Mouse (Mus musculus): Measurements from ENCODE around the gene Psd. TPM values are rescaled to one million over a fixed set of nuclear protein-coding genes. Genes with fewer than 3 reads are reported as not detected.

The Psd gene
- polyA plus RNA-seq, 1 experiment from 2014 or later: 146 TPM

GRCm38 (mm10) chr19:46317546-46317885 is 9.4 kb downstream of the Psd start:
- peaks cover 10% of the 10 kb centered on the region for H3K36me3 ChIP-seq (ENCODE audit: control insufficient read depth, insufficient read depth, low read length)
- ATAC-seq: peak; percentile 49
- WGBS: 2% methylated on average over 42 of the region's 48 CpGs
- H3K27me3 ChIP-seq (ENCODE audit: control insufficient read depth, insufficient read depth, low read depth, low read length): peaks cover 21% of the 10 kb centered on the region
- peak overlapping the region; percentile 86 for H3K9ac ChIP-seq (ENCODE audit: low read depth, low read length)
- peak overlapping the region; percentile 65 for H3K4me3 ChIP-seq (ENCODE audit: low read depth, low read length)
- H3K27ac ChIP-seq (ENCODE audit: low read length): peak overlapping the region; percentile 81
- H3K4me2 ChIP-seq (ENCODE audit: low read length): peak overlapping the region; percentile 80
- H3K4me1 ChIP-seq (ENCODE audit: control insufficient read depth, insufficient read depth, low read length): peaks cover 62% of the 10 kb centered on the region
- H3K9me3 ChIP-seq (replicated peaks; ENCODE audit: control insufficient read depth, low read length, poor library complexity, severe bottlenecking): no peaks in the 10 kb centered on the region

DNA sequence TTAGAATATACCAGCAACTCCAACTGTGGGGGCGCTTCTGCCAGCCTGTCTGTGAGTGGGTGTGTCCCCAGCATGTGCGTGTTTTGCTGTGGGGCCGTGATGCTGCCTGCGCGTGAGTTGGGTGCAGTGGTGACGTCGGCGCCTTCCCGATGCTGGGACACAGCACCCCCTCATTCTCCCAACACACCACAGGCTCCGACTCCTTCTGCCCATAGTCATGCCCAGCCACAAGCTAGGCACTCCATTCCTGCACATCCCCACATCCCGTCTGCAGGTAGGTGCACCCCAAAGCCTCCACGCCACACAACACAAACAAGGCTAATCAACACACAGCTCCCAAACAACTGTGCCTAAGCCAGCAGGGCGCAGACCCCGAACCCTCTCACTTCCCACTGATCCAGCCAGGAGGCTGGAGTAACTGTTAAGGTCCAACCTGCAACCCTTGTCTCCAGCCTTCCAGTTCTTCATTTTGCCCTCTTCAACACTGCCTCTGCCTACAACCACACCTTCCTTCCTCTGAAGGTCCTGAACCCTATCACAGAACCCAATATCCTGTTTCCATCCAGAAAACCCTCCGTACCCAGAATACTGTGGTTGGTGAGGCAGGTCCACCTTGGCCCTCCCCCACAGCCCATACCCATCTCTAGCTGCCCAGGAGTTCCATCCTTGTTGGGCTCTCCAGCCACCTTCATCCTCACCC is 10.0 kb downstream of the Psd start:
- H3K9ac ChIP-seq (ENCODE audit: low read depth, low read length): peak overlapping the region; percentile 86
- peaks cover 14% of the 10 kb centered on the region for H3K36me3 ChIP-seq (ENCODE audit: control insufficient read depth, insufficient read depth, low read length)
- H3K9me3 ChIP-seq (replicated peaks; ENCODE audit: control insufficient read depth, low read length, poor library complexity, severe bottlenecking): no peaks in the 10 kb centered on the region
- peak overlapping the region; percentile 81 for H3K27ac ChIP-seq (ENCODE audit: low read length)
- H3K27me3 ChIP-seq (ENCODE audit: control insufficient read depth, insufficient read depth, low read depth, low read length): peaks cover 21% of the 10 kb centered on the region
- 28% methylated on average over 15 of the region's 15 CpGs for WGBS
- peaks cover 57% of the 10 kb centered on the region for H3K4me1 ChIP-seq (ENCODE audit: control insufficient read depth, insufficient read depth, low read length)
- ATAC-seq: no peak
- H3K4me2 ChIP-seq (ENCODE audit: low read length): peak overlapping the region; percentile 80
- H3K4me3 ChIP-seq (ENCODE audit: low read depth, low read length): peak overlapping the region; percentile 65

- peaks cover 21% of the 10 kb centered on the region for H3K27me3 ChIP-seq (ENCODE audit: control insufficient read depth, insufficient read depth, low read depth, low read length)
- H3K36me3 ChIP-seq (ENCODE audit: control insufficient read depth, insufficient read depth, low read length): peaks cover 16% of the 10 kb centered on the region
- H3K27ac ChIP-seq (ENCODE audit: low read length): no peak overlapping the region
- ATAC-seq: no peak
- peak overlapping the region; percentile 80 for H3K4me2 ChIP-seq (ENCODE audit: low read length)
- no peak overlapping the region; the same call in 1 of the 2 replicates for H3K9ac ChIP-seq (ENCODE audit: low read depth, low read length)
- H3K9me3 ChIP-seq (replicated peaks; ENCODE audit: control insufficient read depth, low read length, poor library complexity, severe bottlenecking): no peaks in the 10 kb centered on the region
- WGBS: 42% methylated on average over 12 of the region's 12 CpGs
- peak overlapping the region; percentile 65 for H3K4me3 ChIP-seq (ENCODE audit: low read depth, low read length)
- H3K4me1 ChIP-seq (ENCODE audit: control insufficient read depth, insufficient read depth, low read length): peaks cover 46% of the 10 kb centered on the region
Measured at GRCm38 (mm10) chr19:46315752-46316610, 11.0 kb downstream of the Psd start.

DNA sequence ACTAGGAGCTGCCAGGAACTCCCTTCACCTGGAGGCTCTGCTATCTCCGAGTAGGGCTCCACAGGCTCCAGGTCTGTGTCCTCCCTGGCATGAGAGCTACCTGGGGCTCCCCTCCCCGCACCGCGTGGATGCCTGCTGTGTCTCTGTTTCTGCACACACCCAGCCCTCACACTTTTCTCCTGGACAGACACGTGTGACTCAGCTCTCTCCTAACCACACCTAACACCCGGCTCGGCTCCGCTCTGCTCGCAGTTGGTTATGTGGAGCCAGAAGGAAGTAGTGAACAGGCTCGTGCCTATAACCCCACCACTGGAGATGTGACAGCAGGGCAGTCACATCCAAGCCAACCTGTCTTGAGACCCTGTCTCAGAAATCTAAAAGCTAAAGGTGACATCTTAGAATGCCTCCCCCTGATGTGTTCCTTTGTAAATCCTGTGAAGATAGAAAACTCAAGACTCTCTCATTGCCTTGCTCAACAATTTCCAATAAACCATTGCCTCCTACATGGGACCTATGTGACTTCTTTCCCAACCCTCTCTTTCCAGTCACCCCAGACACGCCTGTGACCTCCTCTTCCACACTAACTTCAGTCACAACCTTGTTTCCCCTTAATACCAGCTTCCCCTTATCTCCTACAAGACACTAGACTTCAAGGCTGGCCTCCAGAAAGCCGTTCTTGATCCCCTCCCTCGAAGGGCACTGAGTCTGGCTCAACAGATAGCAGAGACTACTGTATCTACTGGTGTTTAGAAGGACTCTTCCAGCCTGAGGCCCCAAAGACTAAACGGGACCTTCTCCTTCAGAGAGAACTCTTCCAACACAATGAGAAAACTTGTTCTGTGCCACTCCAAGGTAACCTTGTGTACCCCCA is 11.8 kb downstream of the Psd start:
- Histone ChIP-seq H3K4me3 (ENCODE audit: low read depth, low read length) (no peak overlapping the region), H3K4me2 (ENCODE audit: low read length) (no peak overlapping the region), H3K27ac (ENCODE audit: low read length) (no peak overlapping the region), H3K9me3 (replicated peaks; ENCODE audit: control insufficient read depth, low read length, poor library complexity, severe bottlenecking) (no peaks in the 10 kb centered on the region), H3K27me3 (ENCODE audit: control insufficient read depth, insufficient read depth, low read depth, low read length) (peaks cover 21% of the 10 kb centered on the region), H3K9ac (ENCODE audit: low read depth, low read length) (no peak overlapping the region), H3K4me1 (ENCODE audit: control insufficient read depth, insufficient read depth, low read length) (peaks cover 39% of the 10 kb centered on the region), H3K36me3 (ENCODE audit: control insufficient read depth, insufficient read depth, low read length) (peaks cover 16% of the 10 kb centered on the region)
- WGBS: 46% methylated on average over 14 of the region's 14 CpGs
- no peak for ATAC-seq

GRCm38 (mm10) chr19:46314151-46314601 is 12.8 kb downstream of the Psd start:
- H3K27me3 ChIP-seq (ENCODE audit: control insufficient read depth, insufficient read depth, low read depth, low read length): peaks cover 21% of the 10 kb centered on the region

DNA sequence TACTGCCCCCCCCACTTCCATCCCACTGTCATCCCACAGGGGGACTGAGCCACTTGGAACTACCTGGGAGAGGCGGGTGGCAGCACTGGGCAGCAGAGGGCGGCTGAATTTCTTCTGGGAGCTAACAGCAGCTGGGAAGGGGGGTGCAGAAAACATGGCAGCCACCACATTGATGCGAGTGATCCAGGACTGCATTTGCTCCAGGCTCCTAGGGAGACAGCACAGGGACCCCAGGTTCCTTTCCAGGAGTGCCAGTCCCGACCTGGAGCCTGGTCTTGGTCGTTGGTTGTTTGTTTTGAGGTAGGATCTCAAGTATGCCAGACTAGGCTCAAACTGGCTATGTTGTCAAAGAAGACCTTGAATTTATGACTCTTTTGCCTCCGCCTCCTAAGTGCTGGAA is 13.4 kb downstream of the Psd start:
- 68% methylated on average over 6 of the region's 6 CpGs for WGBS
- no peaks in the 10 kb centered on the region for H3K9me3 ChIP-seq (replicated peaks; ENCODE audit: control insufficient read depth, low read length, poor library complexity, severe bottlenecking)
- H3K4me3 ChIP-seq (ENCODE audit: low read depth, low read length): no peak overlapping the region
- H3K36me3 ChIP-seq (ENCODE audit: control insufficient read depth, insufficient read depth, low read length): peaks cover 16% of the 10 kb centered on the region
- no peak for ATAC-seq
- H3K27ac ChIP-seq (ENCODE audit: low read length): no peak overlapping the region
- H3K9ac ChIP-seq (ENCODE audit: low read depth, low read length): no peak overlapping the region
- H3K4me1 ChIP-seq (ENCODE audit: control insufficient read depth, insufficient read depth, low read length): peaks cover 31% of the 10 kb centered on the region
- H3K4me2 ChIP-seq (ENCODE audit: low read length): no peak overlapping the region
- H3K27me3 ChIP-seq (ENCODE audit: control insufficient read depth, insufficient read depth, low read depth, low read length): peaks cover 21% of the 10 kb centered on the region

More at GRCm38 (mm10) chr19:46314151-46314601, 12.8 kb downstream of the Psd start:
- Histone ChIP-seq H3K36me3 (ENCODE audit: control insufficient read depth, insufficient read depth, low read length) (peaks cover 16% of the 10 kb centered on the region), H3K27ac (ENCODE audit: low read length) (no peak overlapping the region), H3K4me1 (ENCODE audit: control insufficient read depth, insufficient read depth, low read length) (peaks cover 33% of the 10 kb centered on the region), H3K4me2 (ENCODE audit: low read length) (no peak overlapping the region), H3K4me3 (ENCODE audit: low read depth, low read length) (no peak overlapping the region), H3K9me3 (replicated peaks; ENCODE audit: control insufficient read depth, low read length, poor library complexity, severe bottlenecking) (no peaks in the 10 kb centered on the region), H3K9ac (ENCODE audit: low read depth, low read length) (no peak overlapping the region)
- WGBS: 16% methylated on average over 18 of the region's 18 CpGs
- no peak for ATAC-seq

- Histone ChIP-seq H3K9ac (ENCODE audit: low read depth, low read length) (no peak overlapping the region), H3K4me3 (ENCODE audit: low read depth, low read length) (no peak overlapping the region), H3K9me3 (replicated peaks; ENCODE audit: control insufficient read depth, low read length, poor library complexity, severe bottlenecking) (no peaks in the 10 kb centered on the region), H3K4me1 (ENCODE audit: control insufficient read depth, insufficient read depth, low read length) (peaks cover 27% of the 10 kb centered on the region), H3K27ac (ENCODE audit: low read length) (no peak overlapping the region), H3K36me3 (ENCODE audit: control insufficient read depth, insufficient read depth, low read length) (peaks cover 16% of the 10 kb centered on the region), H3K27me3 (ENCODE audit: control insufficient read depth, insufficient read depth, low read depth, low read length) (peaks cover 21% of the 10 kb centered on the region), H3K4me2 (ENCODE audit: low read length) (no peak overlapping the region)
- ATAC-seq: no peak
- WGBS: 90% methylated on average over 9 of the region's 9 CpGs
Measured at GRCm38 (mm10) chr19:46313116-46313515, 13.8 kb downstream of the Psd start.

- H3K9me3 ChIP-seq (replicated peaks; ENCODE audit: control insufficient read depth, low read length, poor library complexity, severe bottlenecking): no peaks in the 10 kb centered on the region
- no peak for ATAC-seq
- H3K4me1 ChIP-seq (ENCODE audit: control insufficient read depth, insufficient read depth, low read length): peaks cover 25% of the 10 kb centered on the region
- H3K9ac ChIP-seq (ENCODE audit: low read depth, low read length): no peak overlapping the region
- no peak overlapping the region for H3K4me3 ChIP-seq (ENCODE audit: low read depth, low read length)
- H3K36me3 ChIP-seq (ENCODE audit: control insufficient read depth, insufficient read depth, low read length): peaks cover 16% of the 10 kb centered on the region
- peaks cover 25% of the 10 kb centered on the region for H3K27me3 ChIP-seq (ENCODE audit: control insufficient read depth, insufficient read depth, low read depth, low read length)
- H3K27ac ChIP-seq (ENCODE audit: low read length): no peak overlapping the region
- WGBS: 91% methylated on average over 21 of the region's 21 CpGs
- H3K4me2 ChIP-seq (ENCODE audit: low read length): no peak overlapping the region
Measured at GRCm38 (mm10) chr19:46312566-46312965, 14.4 kb downstream of the Psd start.
